Mouse (Mus musculus) mature B cell (primary cell): Measurements from ENCODE around the gene Ccdc28a.

Experiments used
- in situ Hi-C: fragments of 300-500 bp; cut with MboI; formaldehyde crosslinking; loops from 2 replicates; pipeline ENCODE4 v1.14.3; 2019

Gene Ccdc28a

GRCm38 (mm10) chr10:18194737-18195141, 40.1 kb downstream of the Ccdc28a start:
- in situ Hi-C loops, result loop anchor here (10.0 kb wide), 1 partner anchor 460 kb away; no protein-coding TSS in a partner anchor

GRCm38 (mm10) chr10:18194156-18194555, 40.6 kb downstream of the Ccdc28a start:
- in situ Hi-C loops, result loop anchor here (10.0 kb wide), 1 partner anchor 459 kb away; no protein-coding TSS in a partner anchor

DNA sequence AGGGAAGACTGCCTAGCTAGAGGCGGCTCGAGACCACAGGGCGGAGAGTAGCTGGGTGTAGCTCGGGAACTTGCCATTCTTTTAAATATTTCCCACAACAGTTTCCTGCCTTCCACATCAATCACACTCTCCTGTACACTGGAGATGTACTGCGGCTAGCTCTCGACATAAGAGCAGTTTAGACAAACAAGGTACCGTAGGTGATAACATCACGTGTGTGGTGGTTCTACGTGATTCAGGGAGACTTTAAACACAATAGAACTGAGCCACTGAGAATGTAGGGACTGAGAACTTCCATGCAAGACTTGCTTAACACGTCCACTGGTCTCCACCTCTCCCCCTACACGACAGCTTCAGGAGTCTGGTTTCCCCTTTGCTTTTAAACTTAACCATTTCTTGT, 41.6 kb downstream of the Ccdc28a start:
- in situ Hi-C loops, result loop anchor here (10.0 kb wide), 1 partner anchor 458 kb away; no protein-coding TSS in a partner anchor

- in situ Hi-C loops, result loop anchor here (10.0 kb wide), 1 partner anchor 457 kb away; no protein-coding TSS in a partner anchor
Measured at GRCm38 (mm10) chr10:18191706-18192105, 43.1 kb downstream of the Ccdc28a start.

- in situ Hi-C loops, result no loop called here
Measured at GRCm38 (mm10) chr10:18189498-18189897, 45.3 kb downstream of the Ccdc28a start.

GRCm38 (mm10) chr10:18188564-18188963, 46.2 kb downstream of the Ccdc28a start:
- in situ Hi-C loops, result no loop called here

DNA sequence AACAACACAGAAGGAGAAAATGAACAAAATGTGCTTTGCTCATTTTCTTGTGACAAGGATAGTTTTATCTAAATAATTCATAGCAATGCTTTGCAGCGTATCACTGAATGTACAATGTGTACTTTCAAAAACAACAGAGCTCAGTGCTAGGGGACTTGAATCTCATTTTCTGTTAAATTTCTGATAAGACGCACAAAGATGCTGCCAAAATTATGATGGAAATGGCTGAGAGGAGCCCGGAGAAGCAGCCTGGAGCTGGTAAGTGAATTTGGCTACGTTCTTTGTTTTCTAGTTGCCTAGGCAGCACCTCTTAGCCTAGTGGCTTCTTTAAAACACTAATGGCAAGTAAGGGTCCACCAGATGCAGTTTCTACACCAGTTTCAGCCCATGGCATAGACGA, 52.6 kb downstream of the Ccdc28a start:
- in situ Hi-C loops, result no loop called here

GRCm38 (mm10) chr10:18177304-18177703, 57.5 kb downstream of the Ccdc28a start:
- in situ Hi-C loops, result no loop called here

DNA sequence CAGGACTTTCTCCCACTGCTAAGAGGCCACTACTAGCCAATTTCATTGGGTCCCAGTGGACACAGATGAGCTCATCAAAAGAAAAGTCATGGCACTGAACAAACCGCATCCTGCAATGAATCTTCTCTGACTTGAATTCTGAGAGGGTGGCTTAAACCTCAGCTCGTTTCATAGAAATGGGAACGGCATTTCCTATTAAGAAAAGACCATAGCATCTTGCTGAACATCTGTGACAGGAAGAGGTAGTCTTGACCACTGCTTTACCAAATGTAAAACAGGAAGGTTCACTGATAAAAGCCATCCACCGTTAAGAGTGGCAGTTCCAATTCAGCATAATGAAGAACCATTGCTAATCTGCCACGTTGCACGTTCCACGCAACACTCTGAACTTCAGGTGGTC, 58.1 kb downstream of the Ccdc28a start:
- in situ Hi-C loops, result no loop called here

DNA sequence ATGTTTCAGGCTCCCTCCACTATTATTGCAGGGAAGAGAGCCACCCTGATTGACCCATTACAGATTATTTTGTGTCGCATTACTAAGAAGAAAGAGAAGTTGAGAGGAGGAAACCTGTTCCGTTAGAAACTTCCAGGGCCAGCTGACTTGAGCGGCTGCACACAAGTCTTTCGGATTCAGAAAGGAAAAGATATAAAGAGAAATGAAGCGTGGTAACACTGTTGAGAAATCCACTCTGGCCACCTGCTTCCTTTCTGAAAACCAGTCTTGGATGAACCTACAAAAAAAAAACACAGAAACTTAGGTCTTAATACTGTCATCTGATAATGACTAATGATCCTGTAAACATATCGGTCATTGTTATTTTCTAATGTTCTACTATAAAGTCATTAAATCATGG, 59.7 kb downstream of the Ccdc28a start:
- in situ Hi-C loops, result no loop called here
